Mouse (Mus musculus) lung, adult 2 months (tissue): Measurements from ENCODE around the gene Serinc5. TPM values are rescaled to one million over a fixed set of nuclear protein-coding genes. Genes with fewer than 3 reads are reported as not detected.

Experiments used
- DNase-seq: peaks from one replicate; pipeline ENCODE4 v3.0.0; 2022
- H3K4me1 ChIP-seq: fragments of 200-500 bp; 2 replicates; pipeline ENCODE4 v1.6.1; 2011; ENCODE audit warnings: low read length; ENCODE audit not compliant: control insufficient read depth, insufficient read depth
- H3K4me3 ChIP-seq: fragments of 200-500 bp; replicated peaks from 2 replicates; pipeline ENCODE3; 2011; ENCODE audit warnings: low read depth, mild to moderate bottlenecking, control low read depth, low read length; ENCODE audit errors: extremely low read depth
- CTCF ChIP-seq: fragments of 200-500 bp; IDR thresholded peaks from 2 replicates; pipeline ENCODE4 v1.5.1; 2011; ENCODE audit warnings: mild to moderate bottlenecking, low read length, control low read depth; ENCODE audit not compliant: insufficient read depth
- POLR2A ChIP-seq: fragments of 200-500 bp; IDR thresholded peaks from 2 replicates; pipeline ENCODE4 v1.6.1; 2011; ENCODE audit warnings: low read depth, mild to moderate bottlenecking, control low read depth, low read length, borderline replicate concordance; ENCODE audit errors: extremely low read depth
- WGBS: fragments of 180-500 bp; shearing (Covaris S2); methylation state at CpG from one replicate; pipeline ENCODE4 v1.1.7; 2018; 5-methylcytosine and 5-hydroxymethylcytosine counted together
- polyA plus RNA-seq: library from polyadenylated mRNA; depleted of rRNA; stranded (reverse); fragments of >200 nt; gene quantifications from 2 replicates; pipeline ENCODE4 v1.2.3, GENCODE M21; 2012

Serinc5 gene
- polyA plus RNA-seq, 1 experiment, result 38.3 TPM

- TF ChIP-seq POLR2A (no peak), CTCF (no peak)
- DNase-seq, result no peak
- Histone ChIP-seq H3K4me1 (no peaks in the 10 kb centered on the region), H3K4me3 (no peak overlapping the region)
- WGBS, result 29% methylated on average over 13 of the region's 13 CpGs
Measured at GRCm38 (mm10) chr13:92729811-92730210, 118.9 kb downstream of the Serinc5 start.

- DNase-seq, result no peak
- 68% methylated on average over 6 of the region's 6 CpGs for WGBS
- TF ChIP-seq POLR2A, result no peak
- TF ChIP-seq CTCF, result no peak
- Histone ChIP-seq H3K4me1 (no peaks in the 10 kb centered on the region), H3K4me3 (no peak overlapping the region)
Measured at GRCm38 (mm10) chr13:92731811-92732210, 120.9 kb downstream of the Serinc5 start.

- WGBS, result 69% methylated on average over 5 of the region's 5 CpGs
- TF ChIP-seq CTCF, result no peak
- no peak for TF ChIP-seq POLR2A
- DNase-seq, result no peak
Measured at GRCm38 (mm10) chr13:92732836-92733235, 121.9 kb downstream of the Serinc5 start.

GRCm38 (mm10) chr13:92733252-92733651, 122.4 kb downstream of the Serinc5 start:
- 33% methylated on average over 9 of the region's 9 CpGs for WGBS
- Histone ChIP-seq H3K4me1 (no peaks in the 10 kb centered on the region), H3K4me3 (no peak overlapping the region)
- peak; percentile 56 for DNase-seq
- TF ChIP-seq CTCF, result peak; percentile 62
- no peak for TF ChIP-seq POLR2A

More at GRCm38 (mm10) chr13:92732836-92733235, 121.9 kb downstream of the Serinc5 start:
- H3K4me1 ChIP-seq, result no peaks in the 10 kb centered on the region
- H3K4me3 ChIP-seq, result no peak overlapping the region

GRCm38 (mm10) chr13:92733741-92734140, 122.8 kb downstream of the Serinc5 start:
- no peak for DNase-seq
- 77% methylated on average over 11 of the region's 11 CpGs for WGBS
- Histone ChIP-seq H3K4me1 (no peaks in the 10 kb centered on the region), H3K4me3 (no peak overlapping the region)
- TF ChIP-seq POLR2A (no peak), CTCF (no peak)

GRCm38 (mm10) chr13:92735693-92736092, 124.8 kb downstream of the Serinc5 start:
- Histone ChIP-seq H3K4me3 (no peak overlapping the region), H3K4me1 (no peaks in the 10 kb centered on the region)
- WGBS, result 85% methylated on average over 1 of the region's 1 CpGs
- no peak for TF ChIP-seq CTCF
- TF ChIP-seq POLR2A, result no peak
- DNase-seq, result no peak

GRCm38 (mm10) chr13:92736516-92737300, 125.8 kb downstream of the Serinc5 start:
- no peaks in the 10 kb centered on the region for H3K4me1 ChIP-seq
- WGBS, result 50% methylated on average over 11 of the region's 11 CpGs
- TF ChIP-seq CTCF (no peak), POLR2A (no peak)
- H3K4me3 ChIP-seq, result no peak overlapping the region
- no peak for DNase-seq

GRCm38 (mm10) chr13:92738821-92739220, 127.9 kb downstream of the Serinc5 start:
- WGBS, result 70% methylated on average over 3 of the region's 3 CpGs
- no peak for DNase-seq
- Histone ChIP-seq H3K4me1 (no peaks in the 10 kb centered on the region), H3K4me3 (no peak overlapping the region)
- TF ChIP-seq POLR2A (no peak), CTCF (no peak)

GRCm38 (mm10) chr13:92739858-92740257, 129.0 kb downstream of the Serinc5 start:
- no peak for TF ChIP-seq POLR2A
- no peak for TF ChIP-seq CTCF
- no peaks in the 10 kb centered on the region for H3K4me1 ChIP-seq
- no peak overlapping the region for H3K4me3 ChIP-seq
- no peak for DNase-seq
- WGBS, result 77% methylated on average over 3 of the region's 3 CpGs

- TF ChIP-seq CTCF (peak; percentile 38; the same call in 1 of the 2 replicates), POLR2A (no peak)
- 18% methylated on average over 2 of the region's 2 CpGs for WGBS
- Histone ChIP-seq H3K4me1 (no peaks in the 10 kb centered on the region), H3K4me3 (no peak overlapping the region)
- DNase-seq, result no peak
Measured at GRCm38 (mm10) chr13:92740671-92741270, 129.9 kb downstream of the Serinc5 start.
